Mouse (Mus musculus) olfactory bulb, adult 2 months (tissue): ENCODE data around the gene BC052040.

ENCODE experiments used
- CTCF ChIP-seq: fragments of 200-500 bp; IDR thresholded peaks from 2 replicates; pipeline ENCODE4 v1.5.1; 2012; ENCODE audit warnings: low read depth, mild to moderate bottlenecking, low read length, moderate library complexity; ENCODE audit not compliant: insufficient read depth
- POLR2A ChIP-seq: fragments of 200-500 bp; IDR thresholded peaks from 2 replicates; pipeline ENCODE4 v1.6.1; 2012; ENCODE audit warnings: mild to moderate bottlenecking, low read depth, low read length, moderate library complexity; ENCODE audit not compliant: insufficient read depth

- no peak for TF ChIP-seq CTCF
- no peak for TF ChIP-seq POLR2A
Observed at GRCm38 (mm10) chr2:115726806-115727205, 145.3 kb downstream of the BC052040 start.
